Comparison of ENCODE assay signal across 9 mouse cellular contexts in the genomic region with DNA sequence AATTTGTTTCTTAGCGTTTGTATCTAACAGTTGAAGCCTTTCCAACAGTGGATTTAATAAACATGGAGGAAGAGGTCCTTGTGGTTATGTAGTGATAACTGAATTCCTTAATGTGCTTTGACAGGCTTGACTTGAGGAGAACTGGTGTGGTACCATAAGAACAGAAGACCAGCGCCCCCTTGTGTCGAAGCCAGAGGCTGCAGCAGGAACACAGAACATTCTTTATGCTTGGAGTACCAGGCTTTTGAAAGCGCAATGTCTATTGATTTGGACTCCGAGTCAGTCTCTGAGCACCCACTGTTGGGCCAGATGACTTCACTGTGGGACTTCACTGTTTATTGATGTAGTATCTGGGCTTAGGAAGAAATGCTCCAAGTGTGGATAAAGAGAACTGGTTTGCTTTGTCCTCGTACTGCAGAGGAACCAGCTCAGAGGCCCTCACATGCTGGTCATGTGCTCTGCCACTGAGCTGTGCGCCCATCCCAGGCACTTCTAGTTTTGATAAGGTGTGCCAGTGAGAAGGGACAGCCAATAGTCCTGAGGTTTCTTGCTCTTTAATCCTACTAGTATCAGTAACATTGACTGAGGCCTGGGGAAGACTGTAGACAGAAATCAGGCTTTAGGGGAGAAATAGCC. TPM values are rescaled to one million over a fixed set of nuclear protein-coding genes. Genes with fewer than 3 reads are reported as not detected.
DNase-seq lines count a peak whose midpoint lies in the region; ATAC-seq lines count a peak whose summit lies in the region.
"Had no signal": no experiment of that assay in that cellular context is flagged by ENCODE, and none has a peak within 500 bp of the region (broad histone marks: within the 10 kb centered on the region; RNA-seq: fewer than 3 reads in every experiment).

No protein-coding gene starts in this region.

- no peaks in the 10 kb centered on the region for H3K36me3 ChIP-seq in embryonic facial prominence, embryonic 11.5 days (replicated peaks; ENCODE audit: control insufficient read depth, insufficient read depth, low read depth, low read length)
- no peaks in the 10 kb centered on the region for H3K36me3 ChIP-seq in heart, embryonic 11.5 days (ENCODE audit: control insufficient read depth, insufficient read depth, low read length)
- no peaks in the 10 kb centered on the region for H3K36me3 ChIP-seq in liver, embryonic 13.5 days
- H3K36me3 ChIP-seq in neural tube, embryonic 11.5 days (ENCODE audit: control insufficient read depth, insufficient read depth, low read length), result no peaks in the 10 kb centered on the region
- H3K36me3 ChIP-seq in stomach, embryonic 16.5 days (ENCODE audit: control insufficient read depth, insufficient read depth, low read length), result no peaks in the 10 kb centered on the region
- H3K36me3 ChIP-seq: embryonic facial prominence, embryonic 13.5 days had no signal

- ATAC-seq in embryonic facial prominence, embryonic 11.5 days (replicated peaks; ENCODE audit: insufficient number of reproducible peaks, low FRiP score, low TSS enrichment, low read depth), result 0 out of 2 replicates have a peak, but pooled peaks have one; percentile 14
- no peak for ATAC-seq in heart, embryonic 11.5 days (replicated peaks; ENCODE audit: insufficient number of reproducible peaks, low FRiP score, low TSS enrichment)
- ATAC-seq in liver, embryonic 13.5 days (ENCODE audit: low read depth), result peak; percentile 59; the same call in 1 of the 2 replicates
- ATAC-seq in neural tube, embryonic 11.5 days (ENCODE audit: insufficient read depth, low FRiP score, low TSS enrichment), result no peak
- 0 out of 2 replicates have a peak, but pooled peaks have one; percentile 47 for ATAC-seq in stomach, embryonic 16.5 days (ENCODE audit: insufficient read depth, low FRiP score)

- WGBS in embryonic facial prominence, embryonic 11.5 days, result 42% methylated on average over 7 of the region's 7 CpGs
- 37% methylated on average over 7 of the region's 7 CpGs for WGBS in heart, embryonic 11.5 days (ENCODE audit: insufficient replicate concordance)
- 31% methylated on average over 7 of the region's 7 CpGs for WGBS in liver, embryonic 13.5 days (ENCODE audit: insufficient replicate concordance)
- WGBS in neural tube, embryonic 11.5 days, result 43% methylated on average over 7 of the region's 7 CpGs
- WGBS in stomach, embryonic 16.5 days, result 38% methylated on average over 7 of the region's 7 CpGs

- no peaks in the 10 kb centered on the region for H3K4me1 ChIP-seq in embryonic facial prominence, embryonic 11.5 days (ENCODE audit: control insufficient read depth, insufficient read depth, low read length)
- no peaks in the 10 kb centered on the region for H3K4me1 ChIP-seq in heart, embryonic 11.5 days (ENCODE audit: control insufficient read depth, insufficient read depth, low read length)
- peaks cover 18% of the 10 kb centered on the region for H3K4me1 ChIP-seq in liver, embryonic 13.5 days (replicated peaks)
- no peaks in the 10 kb centered on the region for H3K4me1 ChIP-seq in neural tube, embryonic 11.5 days (ENCODE audit: control insufficient read depth, insufficient read depth, low read length)
- no peaks in the 10 kb centered on the region for H3K4me1 ChIP-seq in stomach, embryonic 16.5 days (ENCODE audit: control insufficient read depth, insufficient read depth, low read length)
- H3K4me1 ChIP-seq: embryonic facial prominence, embryonic 13.5 days had no signal

- H3K9ac ChIP-seq in embryonic facial prominence, embryonic 11.5 days (replicated peaks; ENCODE audit: low read length), result no peak overlapping the region
- 0 out of 2 replicates have a peak overlapping the region, but pooled peaks have one; percentile 43 for H3K9ac ChIP-seq in heart, embryonic 11.5 days (ENCODE audit: low read depth, low read length)
- H3K9ac ChIP-seq in liver, embryonic 13.5 days, result no peak overlapping the region
- H3K9ac ChIP-seq in neural tube, embryonic 11.5 days (ENCODE audit: low read length), result no peak overlapping the region
- no peak overlapping the region for H3K9ac ChIP-seq in stomach, embryonic 16.5 days (ENCODE audit: low read length)
- H3K9ac ChIP-seq: embryonic facial prominence, embryonic 13.5 days had no signal

- H3K9me3 ChIP-seq in embryonic facial prominence, embryonic 11.5 days (replicated peaks; ENCODE audit: control insufficient read depth, low read length), result no peaks in the 10 kb centered on the region
- no peaks in the 10 kb centered on the region for H3K9me3 ChIP-seq in heart, embryonic 11.5 days (replicated peaks; ENCODE audit: control insufficient read depth, low read length)
- no peaks in the 10 kb centered on the region for H3K9me3 ChIP-seq in liver, embryonic 13.5 days (replicated peaks)
- no peaks in the 10 kb centered on the region for H3K9me3 ChIP-seq in neural tube, embryonic 11.5 days (ENCODE audit: control insufficient read depth, low read length)
- H3K9me3 ChIP-seq in stomach, embryonic 16.5 days (replicated peaks; ENCODE audit: control insufficient read depth, low read length), result no peaks in the 10 kb centered on the region
- H3K9me3 ChIP-seq: embryonic facial prominence, embryonic 13.5 days had no signal

- DNase-seq in B cell, adult 2 months, result peak; percentile 90 to 91
- DNase-seq in adrenal gland, postnatal 25 days, result peak; percentile 89
- peak; percentile 93 for DNase-seq in embryonic facial prominence, embryonic 11.5 days (ENCODE audit: low spot score)
- DNase-seq in kidney, postnatal 25 days, result peak; percentile 88 to 96
- DNase-seq in liver, embryonic 13.5 days, result peak; percentile 69
- peak; percentile 88 for DNase-seq in neural tube, embryonic 11.5 days (ENCODE audit: low spot score)

- no peak overlapping the region for H3K4me3 ChIP-seq in embryonic facial prominence, embryonic 11.5 days (ENCODE audit: low read depth, low read length)
- no peak overlapping the region for H3K4me3 ChIP-seq in heart, embryonic 11.5 days (ENCODE audit: low read depth, low read length)
- H3K4me3 ChIP-seq in liver, embryonic 13.5 days (replicated peaks), result no peak overlapping the region
- no peak overlapping the region for H3K4me3 ChIP-seq in neural tube, embryonic 11.5 days (ENCODE audit: low read depth, low read length)
- no peak overlapping the region for H3K4me3 ChIP-seq in stomach, embryonic 16.5 days (replicated peaks; ENCODE audit: low read length)
- H3K4me3 ChIP-seq: embryonic facial prominence, embryonic 13.5 days had no signal

- H3K27me3 ChIP-seq in embryonic facial prominence, embryonic 11.5 days (ENCODE audit: control insufficient read depth, insufficient read depth, low read length), result no peaks in the 10 kb centered on the region
- H3K27me3 ChIP-seq in heart, embryonic 11.5 days (ENCODE audit: control insufficient read depth, insufficient read depth, low read length), result no peaks in the 10 kb centered on the region
- no peaks in the 10 kb centered on the region for H3K27me3 ChIP-seq in liver, embryonic 13.5 days
- H3K27me3 ChIP-seq in neural tube, embryonic 11.5 days (ENCODE audit: control insufficient read depth, insufficient read depth, low read length), result no peaks in the 10 kb centered on the region
- H3K27me3 ChIP-seq in stomach, embryonic 16.5 days (ENCODE audit: control insufficient read depth, insufficient read depth, low read length), result no peaks in the 10 kb centered on the region
- H3K27me3 ChIP-seq: embryonic facial prominence, embryonic 13.5 days had no signal

- H3K4me2 ChIP-seq in embryonic facial prominence, embryonic 11.5 days (ENCODE audit: low read depth, low read length), result no peak overlapping the region
- H3K4me2 ChIP-seq in heart, embryonic 11.5 days, result no peak overlapping the region
- no peak overlapping the region for H3K4me2 ChIP-seq in liver, embryonic 13.5 days
- H3K4me2 ChIP-seq in neural tube, embryonic 11.5 days (ENCODE audit: low read depth), result no peak overlapping the region
- no peak overlapping the region for H3K4me2 ChIP-seq in stomach, embryonic 16.5 days (ENCODE audit: low read depth, low read length)
- H3K4me2 ChIP-seq: embryonic facial prominence, embryonic 13.5 days had no signal

- no peak overlapping the region for H3K27ac ChIP-seq in embryonic facial prominence, embryonic 11.5 days (replicated peaks; ENCODE audit: low read depth, low read length)
- no peak overlapping the region for H3K27ac ChIP-seq in heart, embryonic 11.5 days (ENCODE audit: low read depth, low read length)
- H3K27ac ChIP-seq in liver, embryonic 13.5 days, result no peak overlapping the region
- H3K27ac ChIP-seq in neural tube, embryonic 11.5 days (ENCODE audit: low read depth, low read length), result no peak overlapping the region
- H3K27ac ChIP-seq in stomach, embryonic 16.5 days (ENCODE audit: low read length), result no peak overlapping the region
- H3K27ac ChIP-seq: embryonic facial prominence, embryonic 13.5 days had no signal

RNA-seq across cellular contexts. Expression of a gene that starts 7.8 kb away (rescaled TPM):
- total RNA-seq in adrenal gland, postnatal 25 days (2021), result 55.6 and 57.1 TPM in 2 replicates
- polyA plus RNA-seq in embryonic facial prominence, embryonic 11.5 days (2014; fragmentation: Nextera tagmentation; extraction: Ambion mirVana), result 265 and 285 TPM in 2 replicates
- 110 and 122 TPM in 2 replicates for polyA plus RNA-seq in heart, embryonic 11.5 days (2014; fragmentation: Nextera tagmentation; extraction: Ambion mirVana)
- polyA plus RNA-seq in liver, embryonic 13.5 days (2015; fragmentation: Nextera tagmentation; extraction: Ambion mirVana), result 113 and 127 TPM in 2 replicates
- polyA plus RNA-seq in neural tube, embryonic 11.5 days (2014; fragmentation: Nextera tagmentation; extraction: Ambion mirVana), result 233 and 237 TPM in 2 replicates
- polyA plus RNA-seq in stomach, embryonic 16.5 days (2015; fragmentation: Nextera tagmentation; extraction: Ambion mirVana), result 120 TPM in 2 replicates

RNA-seq across cellular contexts. Expression of a gene that starts 38.4 kb away (rescaled TPM):
- total RNA-seq in adrenal gland, postnatal 25 days (2021), result 296 and 331 TPM in 2 replicates
- 333 and 337 TPM in 2 replicates for polyA plus RNA-seq in embryonic facial prominence, embryonic 11.5 days (2014; fragmentation: Nextera tagmentation; extraction: Ambion mirVana)
- 468 and 475 TPM in 2 replicates for polyA plus RNA-seq in heart, embryonic 11.5 days (2014; fragmentation: Nextera tagmentation; extraction: Ambion mirVana)
- polyA plus RNA-seq in liver, embryonic 13.5 days (2015; fragmentation: Nextera tagmentation; extraction: Ambion mirVana), result 172 and 175 TPM in 2 replicates
- polyA plus RNA-seq in neural tube, embryonic 11.5 days (2014; fragmentation: Nextera tagmentation; extraction: Ambion mirVana), result 280 and 290 TPM in 2 replicates
- polyA plus RNA-seq in stomach, embryonic 16.5 days (2015; fragmentation: Nextera tagmentation; extraction: Ambion mirVana), result 268 and 316 TPM in 2 replicates

RNA-seq across cellular contexts. Expression of a gene that starts 39.1 kb away (rescaled TPM):
- total RNA-seq in adrenal gland, postnatal 25 days (2021), result 27.8 and 33.5 TPM in 2 replicates
- polyA plus RNA-seq in embryonic facial prominence, embryonic 11.5 days (2014; fragmentation: Nextera tagmentation; extraction: Ambion mirVana), result 41.9 and 50.4 TPM in 2 replicates
- 30.5 and 41.2 TPM in 2 replicates for polyA plus RNA-seq in heart, embryonic 11.5 days (2014; fragmentation: Nextera tagmentation; extraction: Ambion mirVana)
- 29.7 and 31.9 TPM in 2 replicates for polyA plus RNA-seq in liver, embryonic 13.5 days (2015; fragmentation: Nextera tagmentation; extraction: Ambion mirVana)
- 38.3 and 42.1 TPM in 2 replicates for polyA plus RNA-seq in neural tube, embryonic 11.5 days (2014; fragmentation: Nextera tagmentation; extraction: Ambion mirVana)
- polyA plus RNA-seq in stomach, embryonic 16.5 days (2015; fragmentation: Nextera tagmentation; extraction: Ambion mirVana), result 26.4 and 28.1 TPM in 2 replicates

Comparison
In these comparisons a context has a peak if more than half of its experiments do, and no peak if none do; other contexts are left out.
1. ATAC-seq: peak in embryonic facial prominence, embryonic 11.5 days (single experiment), liver, embryonic 13.5 days (single experiment) and stomach, embryonic 16.5 days (single experiment); none in heart, embryonic 11.5 days (single experiment) and neural tube, embryonic 11.5 days (single experiment).
2. Peak in every context shown above with its lines, with median percentiles within 50 percentile points of each other: DNase-seq.